Mouse (Mus musculus) ES-Bruce4 (cell line): ENCODE measurements around the gene Hes6.

Source experiments
- CTCF ChIP-seq: IDR thresholded peaks from one replicate; pipeline ENCODE4 v1.8.1; 2011; ENCODE audit warnings: low read depth, low read length
- POLR2A ChIP-seq: IDR thresholded peaks from one replicate; pipeline ENCODE4 v1.8.1; 2011; ENCODE audit warnings: low read length; ENCODE audit not compliant: insufficient read depth

DNA sequence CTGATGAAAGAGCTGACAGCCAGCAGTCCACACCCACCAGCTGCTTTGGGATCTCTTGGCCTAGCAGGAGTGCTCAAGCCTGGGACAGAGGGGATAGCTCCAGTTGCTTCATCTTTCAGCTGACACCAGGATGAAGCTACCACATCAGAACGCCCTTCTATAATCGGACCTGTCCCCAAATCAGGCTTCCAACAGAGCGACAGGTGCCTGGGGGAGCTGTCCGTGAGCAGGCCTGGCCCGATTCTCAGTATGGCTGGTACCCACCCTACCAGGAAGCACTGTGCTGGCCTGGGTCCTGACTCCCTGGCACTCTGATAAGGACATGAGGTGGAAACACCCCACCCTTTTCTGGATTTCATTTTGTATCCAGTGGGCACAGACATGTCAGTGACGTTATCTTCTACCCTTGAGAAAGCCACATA is 40.4 kb downstream of the Hes6 start:
- no peak for TF ChIP-seq CTCF
- no peak for TF ChIP-seq POLR2A
